Mouse (Mus musculus): ENCODE measurements around the gene Sema4d. TPM values are rescaled to one million over a fixed set of nuclear protein-coding genes. Genes with fewer than 3 reads are reported as not detected.
A peak's percentile ranks its signal among the peaks of the same experiment; 100 is the strongest.

Sema4d gene
- polyA plus RNA-seq, 1 experiment from 2014 or later: 15.1 TPM

GRCm38 (mm10) chr13:51786616-51787015 lies 6.9 kb downstream of the Sema4d start:
- WGBS: 92% methylated on average over 4 of the region's 4 CpGs
- peaks cover 19% of the 10 kb centered on the region for H3K4me1 ChIP-seq
- no peaks in the 10 kb centered on the region for H3K36me3 ChIP-seq (replicated peaks)
- ATAC-seq (replicated peaks): no peak
- no peak overlapping the region for H3K4me2 ChIP-seq
- H3K4me3 ChIP-seq: no peak overlapping the region
- H3K27me3 ChIP-seq (replicated peaks): no peaks in the 10 kb centered on the region
- H3K9me3 ChIP-seq: no peaks in the 10 kb centered on the region
- no peak overlapping the region for H3K9ac ChIP-seq
- no peak overlapping the region for H3K27ac ChIP-seq

- Histone ChIP-seq H3K9ac (no peak overlapping the region), H3K4me3 (no peak overlapping the region), H3K27me3 (replicated peaks) (no peaks in the 10 kb centered on the region), H3K36me3 (replicated peaks) (no peaks in the 10 kb centered on the region), H3K27ac (no peak overlapping the region), H3K4me2 (no peak overlapping the region), H3K4me1 (peaks cover 13% of the 10 kb centered on the region), H3K9me3 (no peaks in the 10 kb centered on the region)
- ATAC-seq (replicated peaks): no peak
- WGBS: 94% methylated on average over 8 of the region's 8 CpGs
Measured at GRCm38 (mm10) chr13:51784476-51784875, 9.1 kb downstream of the Sema4d start.

DNA sequence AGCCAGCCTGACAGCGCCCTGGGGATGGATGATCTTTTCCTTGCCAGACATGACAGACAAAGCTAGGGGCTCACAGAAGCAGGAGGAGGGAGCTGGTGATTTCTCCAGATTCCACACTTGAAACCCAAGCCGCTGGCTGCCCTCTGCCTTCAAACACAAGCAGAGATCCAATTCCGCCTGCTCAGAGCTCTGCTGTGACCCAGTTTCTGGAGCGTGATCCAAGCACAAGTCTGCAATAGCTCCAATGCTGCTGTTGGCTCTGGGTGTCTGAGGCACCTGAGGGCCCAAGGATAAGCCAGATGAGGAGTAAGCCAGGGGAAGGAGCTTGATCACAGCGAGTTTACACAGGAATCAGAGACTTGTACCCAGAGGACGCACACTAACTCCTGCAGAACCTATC lies 9.7 kb downstream of the Sema4d start:
- Histone ChIP-seq H3K27me3 (replicated peaks) (no peaks in the 10 kb centered on the region), H3K4me2 (no peak overlapping the region), H3K4me3 (no peak overlapping the region), H3K4me1 (peaks cover 14% of the 10 kb centered on the region), H3K36me3 (replicated peaks) (no peaks in the 10 kb centered on the region), H3K9ac (no peak overlapping the region), H3K27ac (peak overlapping the region; percentile 27; the same call in 1 of the 2 replicates), H3K9me3 (no peaks in the 10 kb centered on the region)
- ATAC-seq (replicated peaks): 0 out of 2 replicates have a peak, but pooled peaks have one; percentile 8
- WGBS: 67% methylated on average over 6 of the region's 6 CpGs

DNA sequence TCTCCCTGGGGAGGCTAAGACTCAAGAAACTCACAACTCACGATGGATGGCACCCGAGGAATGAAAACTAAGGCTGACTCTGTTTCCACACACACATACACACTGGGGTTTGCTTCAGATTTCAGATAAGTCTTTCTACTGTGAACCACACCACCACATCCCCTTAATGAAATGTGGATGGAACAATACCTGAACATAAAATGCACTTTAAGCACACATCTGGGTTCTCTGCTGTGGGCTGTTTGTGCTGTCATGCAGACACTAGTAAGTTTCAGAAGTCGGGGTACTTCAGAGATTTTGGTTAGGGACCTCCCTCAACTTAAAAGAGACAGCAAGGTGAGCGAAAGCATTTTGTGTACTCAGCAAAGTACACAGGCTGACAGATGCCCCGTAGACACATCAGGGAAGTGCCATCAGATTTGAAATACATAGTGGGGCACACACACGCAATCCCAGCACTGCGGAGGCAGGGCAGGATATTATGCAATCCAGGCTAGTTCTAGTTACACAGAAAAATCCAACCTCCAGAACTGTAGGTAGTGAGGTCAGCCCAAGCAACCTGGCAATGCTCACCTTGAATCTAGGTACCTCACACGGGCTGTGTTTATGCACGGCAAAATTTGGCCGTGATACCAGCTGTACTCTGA lies 12.9 kb downstream of the Sema4d start:
- Histone ChIP-seq H3K4me1 (peaks cover 28% of the 10 kb centered on the region), H3K36me3 (replicated peaks) (no peaks in the 10 kb centered on the region), H3K27me3 (replicated peaks) (no peaks in the 10 kb centered on the region), H3K9ac (no peak overlapping the region), H3K9me3 (no peaks in the 10 kb centered on the region), H3K27ac (no peak overlapping the region), H3K4me2 (no peak overlapping the region), H3K4me3 (no peak overlapping the region)
- no peak for ATAC-seq (replicated peaks)
- 93% methylated on average over 10 of the region's 10 CpGs for WGBS

DNA sequence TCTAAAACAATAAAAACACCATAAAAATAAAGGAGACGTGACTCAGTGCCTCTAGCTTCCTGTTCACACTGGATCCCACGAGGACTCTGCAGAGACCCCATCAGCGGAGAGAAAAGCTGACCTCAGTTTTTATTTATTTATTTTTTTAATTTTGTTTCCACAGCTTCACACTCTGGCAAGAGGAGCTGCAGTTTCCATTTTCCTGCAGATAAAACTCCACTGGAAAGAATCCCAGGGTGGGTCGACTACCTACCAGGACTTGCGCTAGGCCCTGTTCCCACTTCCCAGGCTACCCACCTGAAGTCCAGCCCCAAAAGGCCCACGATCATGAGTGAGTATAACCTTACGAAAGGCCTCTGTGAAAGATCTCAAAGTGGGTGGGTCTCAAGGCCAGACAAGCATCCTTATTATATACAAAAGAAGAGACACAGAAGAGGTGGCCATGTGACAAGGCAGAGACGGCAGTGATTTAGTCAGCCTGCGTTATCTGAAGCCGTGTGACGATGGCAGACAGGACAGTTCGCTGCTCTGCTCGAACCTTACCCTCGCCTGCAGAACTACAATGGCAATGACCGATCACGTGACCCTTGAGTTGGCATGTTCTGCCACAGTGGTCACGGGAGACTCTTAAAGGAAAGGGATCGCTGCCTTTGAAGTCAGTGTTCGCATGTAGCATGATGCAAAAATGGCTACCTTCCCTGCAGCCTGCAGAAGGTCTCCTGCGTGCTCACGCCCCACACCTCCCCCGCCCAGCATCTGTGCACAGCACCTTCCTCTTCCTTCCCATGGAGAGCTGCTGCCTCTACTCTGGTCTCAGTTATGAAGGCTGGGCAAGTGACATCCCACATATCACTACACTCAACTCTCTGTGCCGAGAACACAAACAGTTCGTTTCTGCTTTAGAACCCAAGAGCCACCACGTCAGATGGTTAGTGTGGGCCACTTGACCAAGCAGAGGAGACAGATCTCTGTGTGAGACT lies 14.3 kb downstream of the Sema4d start:
- Histone ChIP-seq H3K36me3 (replicated peaks) (no peaks in the 10 kb centered on the region), H3K27ac (no peak overlapping the region)

GRCm38 (mm10) chr13:51778351-51778982 lies 15.1 kb downstream of the Sema4d start:
- Histone ChIP-seq H3K36me3 (replicated peaks) (no peaks in the 10 kb centered on the region), H3K9me3 (no peaks in the 10 kb centered on the region), H3K4me2 (no peak overlapping the region), H3K9ac (no peak overlapping the region), H3K4me1 (peaks cover 19% of the 10 kb centered on the region), H3K4me3 (no peak overlapping the region), H3K27me3 (replicated peaks) (no peaks in the 10 kb centered on the region), H3K27ac (no peak overlapping the region)
- 0 out of 2 replicates have a peak, but pooled peaks have one; percentile 11 for ATAC-seq (replicated peaks)
- WGBS: 96% methylated on average over 11 of the region's 11 CpGs

More for the DNA sequence above, 14.3 kb downstream of the Sema4d start:
- no peak overlapping the region for H3K4me3 ChIP-seq
- H3K4me1 ChIP-seq: peaks cover 27% of the 10 kb centered on the region
- H3K4me2 ChIP-seq: no peak overlapping the region
- no peaks in the 10 kb centered on the region for H3K9me3 ChIP-seq
- no peak for ATAC-seq (replicated peaks)
- 75% methylated on average over 25 of the region's 25 CpGs for WGBS
- H3K9ac ChIP-seq: no peak overlapping the region
- H3K27me3 ChIP-seq (replicated peaks): no peaks in the 10 kb centered on the region

DNA sequence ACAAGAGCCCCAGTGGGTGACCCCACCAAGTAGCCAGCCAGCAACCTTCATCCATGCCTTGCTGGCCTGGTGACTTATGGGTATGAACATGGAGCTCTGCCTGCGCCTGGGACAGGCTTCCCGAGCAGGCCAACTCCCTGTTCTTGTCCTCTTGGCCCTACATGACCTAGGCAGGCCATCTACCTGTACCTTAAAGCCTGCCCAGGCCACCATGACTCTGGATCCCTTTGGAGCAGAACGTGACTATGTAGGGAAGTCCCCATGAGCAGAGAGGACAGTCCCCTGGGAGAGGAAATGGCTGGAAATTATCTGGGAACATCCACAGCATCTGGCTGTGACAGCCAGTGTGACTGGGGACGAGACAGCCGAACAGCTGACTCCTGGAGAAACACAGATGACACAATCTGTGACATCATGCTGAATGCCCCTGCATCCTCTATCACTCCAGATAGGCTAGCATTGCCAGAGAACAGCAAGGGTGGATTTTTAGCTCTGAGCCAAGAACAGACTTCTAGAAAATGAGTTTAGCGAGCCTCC lies 15.7 kb downstream of the Sema4d start:
- Histone ChIP-seq H3K27ac (0 out of 2 replicates have a peak overlapping the region, but pooled peaks have one; percentile 23), H3K4me1 (peaks cover 18% of the 10 kb centered on the region), H3K4me3 (no peak overlapping the region), H3K27me3 (replicated peaks) (no peaks in the 10 kb centered on the region), H3K36me3 (replicated peaks) (no peaks in the 10 kb centered on the region), H3K9ac (no peak overlapping the region), H3K4me2 (no peak overlapping the region), H3K9me3 (no peaks in the 10 kb centered on the region)
- ATAC-seq (replicated peaks): peak; percentile 50; the same call in 1 of the 2 replicates
- WGBS: 53% methylated on average over 6 of the region's 6 CpGs

- Histone ChIP-seq H3K27me3 (replicated peaks) (no peaks in the 10 kb centered on the region), H3K4me2 (peak overlapping the region; percentile 5; the same call in 1 of the 2 replicates), H3K9ac (no peak overlapping the region), H3K27ac (0 out of 2 replicates have a peak overlapping the region, but pooled peaks have one; percentile 23), H3K4me1 (peaks cover 18% of the 10 kb centered on the region), H3K4me3 (no peak overlapping the region), H3K9me3 (no peaks in the 10 kb centered on the region), H3K36me3 (replicated peaks) (no peaks in the 10 kb centered on the region)
- ATAC-seq (replicated peaks): peak; percentile 57
- WGBS: 6% methylated on average over 11 of the region's 11 CpGs
Measured at GRCm38 (mm10) chr13:51777048-51777737, 16.4 kb downstream of the Sema4d start.

GRCm38 (mm10) chr13:51776160-51776737 lies 17.3 kb downstream of the Sema4d start:
- no peaks in the 10 kb centered on the region for H3K27me3 ChIP-seq (replicated peaks)
- H3K9me3 ChIP-seq: no peaks in the 10 kb centered on the region
- no peak overlapping the region for H3K4me2 ChIP-seq
- no peaks in the 10 kb centered on the region for H3K36me3 ChIP-seq (replicated peaks)
- ATAC-seq (replicated peaks): no peak
- no peak overlapping the region for H3K27ac ChIP-seq
- 90% methylated on average over 6 of the region's 6 CpGs for WGBS
- no peak overlapping the region for H3K4me3 ChIP-seq
- no peak overlapping the region for H3K9ac ChIP-seq
- H3K4me1 ChIP-seq: peaks cover 18% of the 10 kb centered on the region

GRCm38 (mm10) chr13:51771802-51772206 lies 21.7 kb downstream of the Sema4d start:
- no peak overlapping the region for H3K9ac ChIP-seq
- ATAC-seq (replicated peaks): no peak
- WGBS: 80% methylated on average over 10 of the region's 10 CpGs
- no peaks in the 10 kb centered on the region for H3K36me3 ChIP-seq (replicated peaks)
- no peak overlapping the region for H3K4me2 ChIP-seq
- H3K4me1 ChIP-seq: peaks cover 1% of the 10 kb centered on the region
- no peak overlapping the region for H3K27ac ChIP-seq
- no peaks in the 10 kb centered on the region for H3K27me3 ChIP-seq (replicated peaks)
- no peaks in the 10 kb centered on the region for H3K9me3 ChIP-seq
- no peak overlapping the region for H3K4me3 ChIP-seq

GRCm38 (mm10) chr13:51770647-51771427 lies 22.7 kb downstream of the Sema4d start:
- Histone ChIP-seq H3K4me3 (no peak overlapping the region), H3K9ac (no peak overlapping the region), H3K36me3 (replicated peaks) (no peaks in the 10 kb centered on the region), H3K4me1 (no peaks in the 10 kb centered on the region), H3K27ac (no peak overlapping the region), H3K9me3 (no peaks in the 10 kb centered on the region), H3K27me3 (replicated peaks) (no peaks in the 10 kb centered on the region), H3K4me2 (no peak overlapping the region)
- 92% methylated on average over 14 of the region's 14 CpGs for WGBS
- no peak for ATAC-seq (replicated peaks)

Measured in midbrain, embryonic 15.5 days (tissue).